Mouse (Mus musculus): ENCODE results near the gene Txndc12. TPM values are rescaled to one million over a fixed set of nuclear protein-coding genes. Genes with fewer than 3 reads are reported as not detected.

Gene Txndc12
- total and polyA plus RNA-seq, 3 experiments = 10.6 to 75.7 (median 71.6) TPM

DNA sequence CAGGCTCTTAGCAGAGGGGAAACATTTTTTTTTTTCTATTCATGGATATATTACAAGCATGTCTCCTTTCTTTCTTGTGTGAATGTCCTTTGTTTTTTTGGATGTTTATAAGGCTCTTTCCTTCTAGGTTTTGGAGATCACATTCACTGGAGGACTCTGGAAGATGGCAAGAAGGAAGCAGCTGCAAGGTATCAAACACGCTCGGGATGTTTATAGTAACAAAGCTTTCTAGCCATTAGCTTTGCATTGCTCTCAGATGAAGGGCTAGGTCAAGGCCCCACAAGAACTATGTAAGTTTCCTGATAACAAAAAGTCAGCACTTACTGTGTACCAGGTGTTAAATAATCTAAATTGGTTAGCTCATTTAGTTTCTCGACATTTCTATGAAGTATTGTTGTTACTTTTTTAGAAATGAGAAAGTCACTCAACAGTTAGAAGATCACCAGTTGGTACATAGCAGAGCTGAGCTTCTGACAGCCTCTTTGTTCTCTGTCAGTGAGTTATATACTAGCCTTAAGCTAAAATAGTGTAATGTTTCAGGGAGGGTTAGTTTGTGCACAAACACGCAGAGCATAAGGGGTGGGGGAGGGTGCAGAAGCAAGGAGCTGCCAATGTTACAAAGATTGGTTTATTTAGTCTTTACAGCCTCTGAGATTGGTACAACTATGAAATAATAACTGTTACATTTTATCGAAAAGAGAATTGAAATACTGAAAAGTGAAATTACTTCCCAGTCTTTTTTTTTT, 11.6 kb downstream of the Txndc12 start:
- no peak for DNase-seq

- DNase-seq = peak; percentile 90
Observed at GRCm38 (mm10) chr4:108847715-108848504, 13.5 kb downstream of the Txndc12 start, which contains the start of gene Kti12. TSS of gene Kti12 (plus strand) at chr4:108847785.

DNA sequence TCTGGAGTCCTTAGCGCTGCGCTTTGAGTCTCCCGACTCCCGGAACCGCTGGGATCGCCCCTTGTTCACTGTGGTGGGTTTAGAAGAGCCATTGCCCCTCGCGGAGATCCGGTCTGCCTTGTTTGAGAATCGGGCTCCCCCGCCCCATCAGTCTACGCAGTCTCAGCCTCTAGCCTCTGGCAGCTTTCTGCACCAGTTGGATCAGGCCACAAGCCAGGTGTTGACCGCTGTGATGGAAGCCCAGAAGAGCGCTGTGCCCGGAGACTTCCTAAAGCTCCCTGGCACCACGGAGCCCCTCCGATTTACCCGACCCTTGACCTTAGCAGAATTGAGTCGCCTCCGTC, 14.1 kb downstream of the Txndc12 start, which contains the start of gene A730015C16Rik:
TSS of gene A730015C16Rik (minus strand) at position 115 of the 344 bp plus-strand sequence.
- no peak for DNase-seq

GRCm38 (mm10) chr4:108866806-108867205, 32.4 kb downstream of the Txndc12 start:
- DNase-seq = no peak

DNA sequence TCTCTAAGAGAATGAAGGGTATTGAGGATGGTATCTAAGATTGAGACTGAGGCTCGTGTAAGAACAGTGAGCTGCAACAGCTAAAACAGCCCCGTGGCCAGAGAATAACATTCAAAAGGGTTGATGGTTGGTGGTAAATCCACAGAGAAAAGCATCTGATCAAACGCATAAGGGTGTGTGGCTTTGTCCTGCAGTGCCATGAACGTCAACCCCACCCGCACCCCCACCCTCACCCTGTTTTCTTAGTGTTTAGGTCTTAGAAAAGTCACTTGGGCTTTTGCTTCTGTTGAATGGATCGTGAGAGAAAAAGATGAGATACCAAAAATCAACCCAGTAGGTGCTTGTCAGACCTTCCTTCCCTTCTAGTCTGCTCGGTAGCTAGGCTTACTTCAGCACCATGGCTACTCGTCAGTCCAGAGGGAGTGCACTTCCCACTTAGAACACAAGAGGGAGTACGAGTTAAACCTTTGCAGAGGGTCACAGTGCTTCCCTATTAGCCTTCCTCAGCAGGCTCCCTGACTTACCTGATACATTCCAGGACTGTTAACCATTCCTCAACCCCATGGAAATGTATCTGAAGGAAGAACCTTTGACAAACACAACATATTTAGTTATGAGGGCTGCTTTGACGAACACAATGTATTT, 35.5 kb downstream of the Txndc12 start:
- peak; percentile 84 for DNase-seq

GRCm38 (mm10) chr4:108873746-108874145, 39.3 kb downstream of the Txndc12 start:
- DNase-seq = no peak

DNA sequence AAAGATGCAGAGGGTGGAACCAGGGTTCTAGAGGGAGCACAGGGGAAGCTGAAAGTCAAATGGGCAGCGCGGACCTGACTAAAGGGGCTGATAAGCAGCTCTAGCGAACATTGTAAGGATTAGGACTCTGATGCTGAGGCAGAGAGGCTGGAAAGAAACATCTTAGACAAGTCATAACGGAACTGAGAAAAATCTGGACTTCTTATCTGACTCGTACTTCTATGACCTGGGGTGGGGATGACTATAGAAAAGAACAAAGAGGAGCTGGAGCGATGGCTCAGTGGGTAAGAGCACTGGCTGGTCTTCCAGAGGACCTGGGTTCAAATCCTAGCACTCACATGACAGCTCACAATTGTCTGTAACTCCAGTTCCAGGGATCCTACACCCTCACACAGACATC, 43.5 kb downstream of the Txndc12 start:
- DNase-seq = no peak

DNA sequence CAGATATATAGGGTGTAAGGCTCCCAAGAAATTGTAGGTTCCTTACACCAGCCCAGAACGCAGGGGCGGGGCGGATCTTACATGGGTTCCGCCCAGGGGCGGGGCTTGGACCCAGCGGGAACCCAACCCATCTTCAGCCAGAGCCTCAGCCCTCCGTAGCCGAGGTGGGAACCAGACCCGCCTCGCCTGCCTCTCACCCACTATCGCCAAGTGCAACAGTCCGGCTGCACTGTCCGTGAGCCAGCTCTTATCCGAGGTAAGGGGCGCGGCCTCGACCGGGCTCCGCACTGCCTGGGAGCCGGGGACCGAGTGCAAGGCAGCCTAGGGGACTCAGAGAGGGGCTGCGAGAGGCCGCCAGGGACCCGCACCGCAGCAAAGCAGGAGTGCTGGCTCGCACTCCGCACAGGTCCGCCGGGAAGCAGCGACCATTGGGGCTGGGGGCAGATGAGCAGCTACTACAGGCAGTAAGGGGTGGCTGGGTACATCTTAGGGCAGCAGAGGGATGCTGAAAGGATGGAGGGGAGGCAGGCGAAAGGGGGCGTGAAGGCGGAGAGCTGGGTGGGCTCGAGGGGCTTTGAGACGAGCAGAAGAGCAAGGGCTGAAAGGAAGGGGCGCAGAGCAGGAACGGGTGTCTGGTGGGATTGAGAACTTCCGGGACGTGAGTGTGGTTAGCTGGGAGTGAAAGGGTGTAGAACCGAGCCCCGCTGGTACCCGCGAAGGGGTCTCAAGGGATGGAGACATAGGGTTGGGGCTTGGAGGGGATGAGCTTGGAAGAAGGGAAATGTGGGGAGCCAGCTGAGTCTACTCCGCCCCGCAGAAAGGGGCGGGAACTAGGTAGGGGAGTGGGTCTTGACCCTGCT, 44.8 kb downstream of the Txndc12 start, which contains the start of gene Rab3b:
TSS of gene Rab3b (plus strand) at position 101 of the 860 bp plus-strand sequence.
- DNase-seq = peak; percentile 65

DNA sequence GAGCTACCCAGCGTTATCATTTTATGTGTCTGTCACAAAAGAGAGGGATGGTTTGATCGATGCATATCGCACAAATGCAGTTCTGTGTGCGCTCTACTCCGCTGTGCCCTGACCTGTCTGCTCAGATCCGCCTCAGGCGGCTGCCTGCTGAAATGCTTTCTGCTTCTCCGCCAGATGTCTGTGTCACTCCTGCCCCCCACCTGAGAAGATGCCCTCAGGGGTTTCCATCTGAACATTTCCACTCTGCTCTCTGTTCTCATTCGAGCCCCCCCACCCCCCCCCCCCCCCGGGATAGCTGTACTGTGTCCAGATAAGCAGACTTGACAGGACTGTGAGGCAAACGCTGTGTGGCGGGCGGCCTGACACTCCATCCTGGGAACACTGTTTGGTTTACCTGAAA, 49.4 kb downstream of the Txndc12 start:
- peak; percentile 27 for DNase-seq

DNA sequence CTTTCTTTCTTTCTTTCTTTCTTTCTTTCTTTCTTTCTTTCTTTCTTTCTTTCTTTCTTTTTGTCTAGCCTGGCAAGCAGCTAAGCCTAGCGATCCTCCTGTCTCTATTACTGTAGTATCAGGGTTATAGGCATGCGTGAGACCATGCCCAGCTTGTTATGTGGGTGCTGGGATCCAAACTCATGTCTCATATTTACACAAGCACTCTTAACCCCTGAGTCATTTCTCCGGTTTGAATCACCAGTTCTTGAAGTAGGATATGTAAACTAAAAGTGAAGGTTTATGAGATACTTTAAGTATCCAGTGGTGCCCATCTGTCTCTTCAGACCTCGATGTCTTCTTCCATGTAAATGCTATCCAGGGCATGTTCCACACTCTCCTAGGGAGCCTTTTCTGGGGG, 53.1 kb downstream of the Txndc12 start:
- no peak for DNase-seq

- DNase-seq = no peak
Observed at GRCm38 (mm10) chr4:108890876-108891275, 56.5 kb downstream of the Txndc12 start.

- DNase-seq = no peak
Observed at GRCm38 (mm10) chr4:108900421-108900820, 66.0 kb downstream of the Txndc12 start.

- DNase-seq = no peak
Observed at GRCm38 (mm10) chr4:108902886-108903285, 68.5 kb downstream of the Txndc12 start.

DNA sequence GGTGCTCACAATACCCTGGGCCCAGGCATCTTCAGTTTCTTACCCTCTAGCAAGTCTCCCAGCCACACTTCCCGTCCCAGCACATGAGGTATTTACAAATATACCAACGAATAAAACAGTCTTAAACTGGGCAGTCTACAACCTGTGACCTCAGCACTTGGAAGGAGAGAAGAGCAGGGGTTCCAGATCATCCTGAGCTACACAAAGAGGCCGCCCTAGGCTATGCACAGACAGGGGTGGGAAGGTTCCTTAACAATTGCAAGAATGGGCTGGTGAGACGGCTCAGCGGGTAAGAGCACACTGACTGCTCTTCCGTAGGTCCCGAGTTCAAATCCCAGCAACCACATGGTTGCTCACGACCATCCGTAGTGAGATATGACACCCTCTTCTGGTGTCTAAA, 68.9 kb downstream of the Txndc12 start:
- no peak for DNase-seq

- DNase-seq = no peak
Observed at GRCm38 (mm10) chr4:108904076-108904475, 69.7 kb downstream of the Txndc12 start.

- DNase-seq = no peak
Observed at GRCm38 (mm10) chr4:108904790-108905189, 70.4 kb downstream of the Txndc12 start.

- no peak for DNase-seq
Observed at GRCm38 (mm10) chr4:108905859-108906258, 71.5 kb downstream of the Txndc12 start.

DNA sequence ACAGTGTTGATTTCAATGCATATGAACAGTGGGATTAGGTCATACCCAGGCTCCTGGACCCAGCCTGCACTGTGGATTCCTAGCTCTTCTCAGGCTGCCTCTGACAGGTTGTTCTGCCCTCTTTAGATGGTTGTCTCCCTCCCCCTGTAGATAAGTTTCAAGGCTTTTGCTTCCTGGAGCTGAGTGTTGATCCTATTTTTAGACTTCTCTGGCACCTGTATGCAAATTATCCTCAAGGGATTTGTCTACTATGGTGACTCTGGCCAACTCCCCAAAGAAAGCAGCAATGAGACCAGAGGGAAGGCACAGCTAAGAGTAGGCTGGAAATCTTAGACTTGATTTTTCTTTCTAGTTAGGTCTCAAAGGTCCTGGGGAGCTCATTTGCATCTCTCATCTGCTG, 73.1 kb downstream of the Txndc12 start:
- no peak for DNase-seq

DNA sequence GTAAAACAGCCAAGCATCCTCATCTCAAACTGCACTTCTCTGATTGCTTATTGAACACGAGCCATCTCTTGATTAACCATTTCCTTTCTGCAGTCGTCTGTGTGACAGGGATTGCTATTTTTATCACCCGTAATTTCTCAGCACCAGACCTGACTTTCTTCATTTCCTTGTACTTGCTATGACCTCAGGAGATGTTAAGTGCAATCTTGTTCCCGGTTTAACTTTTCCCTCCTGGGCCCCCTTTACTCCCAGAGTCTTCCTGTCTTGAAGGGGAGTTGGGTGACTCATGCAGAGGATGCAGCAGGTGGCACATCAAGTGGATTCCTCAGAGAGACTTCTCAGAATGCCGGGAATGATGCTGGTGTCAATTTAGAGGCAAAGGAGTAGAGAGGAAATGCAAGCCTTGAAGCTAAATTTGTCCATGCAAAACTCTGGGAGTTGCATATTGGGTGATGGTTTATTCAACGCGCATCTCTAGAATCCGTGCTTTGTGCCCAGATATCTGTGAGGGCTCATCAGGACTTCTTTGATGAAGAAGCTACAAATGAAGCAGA, 75.5 kb downstream of the Txndc12 start:
- DNase-seq = no peak
